Mouse (Mus musculus) small intestine, adult 2 months (tissue): ENCODE measurements at regions not wholly inside any gene's neighbourhood (a gene's known extent, or its start where the extent isn't known, plus 50 kb on each side); places are given as distances from the start of the nearest gene placed in this dataset.

ENCODE experiments used
- H3K27ac ChIP-seq: fragments of 200-500 bp; 2 replicates; pipeline ENCODE4 v1.5.1; 2012; ENCODE audit warnings: low read depth, low read length, control low read depth, inconsistent platforms; ENCODE audit not compliant: insufficient read depth
- H3K27me3 ChIP-seq: fragments of 200-500 bp; 2 replicates; pipeline ENCODE4 v1.6.1; 2012; ENCODE audit warnings: mild to moderate bottlenecking, moderate library complexity, low read length, inconsistent platforms; ENCODE audit not compliant: control insufficient read depth, insufficient read depth
- H3K36me3 ChIP-seq: fragments of 200-500 bp; 2 replicates; pipeline ENCODE4 v1.6.1; 2012; ENCODE audit warnings: mild to moderate bottlenecking, low read length, control low read depth, inconsistent platforms; ENCODE audit not compliant: control insufficient read depth, insufficient read depth
- H3K4me1 ChIP-seq: fragments of 200-500 bp; 2 replicates; pipeline ENCODE4 v1.6.1; 2012; ENCODE audit warnings: low read length, inconsistent platforms, mixed read lengths; ENCODE audit not compliant: control insufficient read depth, insufficient read depth, insufficient read length
- H3K4me3 ChIP-seq: fragments of 200-500 bp; 2 replicates; pipeline ENCODE4 v1.5.1; 2012; ENCODE audit warnings: low read depth, mild to moderate bottlenecking, control low read depth, inconsistent platforms, low read length, moderate library complexity
- CTCF ChIP-seq: fragments of 200-500 bp; IDR thresholded peaks from 2 replicates; pipeline ENCODE4 v1.5.1; 2012; ENCODE audit warnings: low read depth, mild to moderate bottlenecking, control low read depth, inconsistent platforms, low read length, moderate library complexity, mixed read lengths; ENCODE audit not compliant: insufficient replicate concordance, insufficient read length; ENCODE audit errors: extremely low read depth
- POLR2A ChIP-seq: fragments of 200-500 bp; IDR thresholded peaks from 2 replicates; pipeline ENCODE4 v1.6.1; 2012; ENCODE audit warnings: low read depth, mild to moderate bottlenecking, control low read depth, inconsistent platforms, low read length, moderate library complexity
- WGBS: fragments of 180-500 bp; shearing (Covaris S2); methylation state at CpG from one replicate; pipeline ENCODE4 v1.1.7; 2018; 5-methylcytosine and 5-hydroxymethylcytosine counted together

GRCm38 (mm10) chr13:46076879-46077278 lies 112.1 kb upstream of the Atxn1 start:
- H3K4me1 ChIP-seq = no peaks in the 10 kb centered on the region
- WGBS = 43% methylated on average over 6 of the region's 6 CpGs
- no peak overlapping the region for H3K4me3 ChIP-seq
- TF ChIP-seq CTCF (no peak), POLR2A (no peak)
- H3K27ac ChIP-seq = no peak overlapping the region
- H3K27me3 ChIP-seq = no peaks in the 10 kb centered on the region
- H3K36me3 ChIP-seq = no peaks in the 10 kb centered on the region

GRCm38 (mm10) chr13:46071670-46072069 lies 106.9 kb upstream of the Atxn1 start:
- no peak overlapping the region for H3K4me3 ChIP-seq
- WGBS = 89% methylated on average over 4 of the region's 4 CpGs

GRCm38 (mm10) chr13:46069571-46069970 lies 104.8 kb upstream of the Atxn1 start:
- 47% methylated on average over 3 of the region's 3 CpGs for WGBS
- no peak overlapping the region for H3K27ac ChIP-seq

More at GRCm38 (mm10) chr13:46071670-46072069, 106.9 kb upstream of the Atxn1 start:
- TF ChIP-seq CTCF (no peak), POLR2A (no peak)
- no peaks in the 10 kb centered on the region for H3K4me1 ChIP-seq
- H3K27ac ChIP-seq = no peak overlapping the region
- no peaks in the 10 kb centered on the region for H3K36me3 ChIP-seq
- no peaks in the 10 kb centered on the region for H3K27me3 ChIP-seq

GRCm38 (mm10) chr13:46062758-46063157 lies 98.0 kb upstream of the Atxn1 start:
- no peak for TF ChIP-seq CTCF
- no peak for TF ChIP-seq POLR2A

More at GRCm38 (mm10) chr13:46069571-46069970, 104.8 kb upstream of the Atxn1 start:
- H3K4me1 ChIP-seq = no peaks in the 10 kb centered on the region
- TF ChIP-seq POLR2A (no peak), CTCF (no peak)
- no peak overlapping the region for H3K4me3 ChIP-seq
- H3K36me3 ChIP-seq = no peaks in the 10 kb centered on the region
- H3K27me3 ChIP-seq = no peaks in the 10 kb centered on the region

GRCm38 (mm10) chr13:46059870-46060269 lies 95.1 kb upstream of the Atxn1 start:
- 85% methylated on average over 14 of the region's 14 CpGs for WGBS
- no peak for TF ChIP-seq CTCF
- no peak for TF ChIP-seq POLR2A
- no peak overlapping the region for H3K27ac ChIP-seq
- H3K27me3 ChIP-seq = no peaks in the 10 kb centered on the region
- no peaks in the 10 kb centered on the region; the same call in 1 of the 2 replicates for H3K4me1 ChIP-seq
- no peaks in the 10 kb centered on the region for H3K36me3 ChIP-seq
- H3K4me3 ChIP-seq = no peak overlapping the region

More at GRCm38 (mm10) chr13:46062758-46063157, 98.0 kb upstream of the Atxn1 start:
- Histone ChIP-seq H3K27me3 (no peaks in the 10 kb centered on the region), H3K36me3 (no peaks in the 10 kb centered on the region), H3K27ac (no peak overlapping the region), H3K4me3 (no peak overlapping the region), H3K4me1 (no peaks in the 10 kb centered on the region; the same call in 1 of the 2 replicates)
- 79% methylated on average over 7 of the region's 7 CpGs for WGBS

GRCm38 (mm10) chr13:46058862-46059261 lies 94.1 kb upstream of the Atxn1 start:
- no peaks in the 10 kb centered on the region for H3K36me3 ChIP-seq
- no peaks in the 10 kb centered on the region; the same call in 1 of the 2 replicates for H3K4me1 ChIP-seq
- H3K27me3 ChIP-seq = no peaks in the 10 kb centered on the region
- no peak overlapping the region for H3K27ac ChIP-seq
- TF ChIP-seq POLR2A = no peak
- TF ChIP-seq CTCF = no peak
- H3K4me3 ChIP-seq = no peak overlapping the region
- WGBS = 6% methylated on average over 7 of the region's 7 CpGs

- Histone ChIP-seq H3K36me3 (no peaks in the 10 kb centered on the region), H3K27ac (no peak overlapping the region), H3K4me3 (no peak overlapping the region), H3K4me1 (no peaks in the 10 kb centered on the region; the same call in 1 of the 2 replicates), H3K27me3 (no peaks in the 10 kb centered on the region)
- 39% methylated on average over 3 of the region's 3 CpGs for WGBS
- no peak for TF ChIP-seq POLR2A
These were observed 93.5 kb upstream of the Atxn1 start for GRCm38 (mm10) chr13:46058341-46058740.
